Mouse (Mus musculus) heart, postnatal 0 days (tissue): ENCODE measurements around the gene Sh3gl2. TPM values are rescaled to one million over a fixed set of nuclear protein-coding genes. Genes with fewer than 3 reads are reported as not detected.

Source experiments
- ATAC-seq: fragments of 200-750 bp; cut with Nextera tagmentation; 2 replicates; pipeline ENCODE4 v1.8.0; 2017; ENCODE audit warnings: low read depth, moderate number of reproducible peaks, moderate library complexity; ENCODE audit not compliant: insufficient read depth
- DNase-seq: peaks from one replicate; pipeline ENCODE4 v3.0.0-alpha.2; 2016; ENCODE audit warnings: low spot score
- H3K27ac ChIP-seq: fragments of 300-500 bp; sonication (generic); 2 replicates; pipeline ENCODE4 v1.5.1; 2014; ENCODE audit warnings: low read depth, mild to moderate bottlenecking
- H3K27me3 ChIP-seq: fragments of 300-500 bp; sonication (generic); 2 replicates; pipeline ENCODE4 v1.6.1; 2014; ENCODE audit warnings: low read length, mixed read lengths; ENCODE audit not compliant: control insufficient read depth, insufficient read depth
- H3K36me3 ChIP-seq: fragments of 300-500 bp; sonication (generic); replicated peaks from 2 replicates; pipeline ENCODE4 v1.6.1; 2014; ENCODE audit warnings: low read length, mixed read lengths; ENCODE audit not compliant: control insufficient read depth, insufficient read depth
- H3K4me1 ChIP-seq: fragments of 300-500 bp; sonication (generic); 2 replicates; pipeline ENCODE4 v1.6.1; 2014; ENCODE audit warnings: antibody characterized with exemption; ENCODE audit not compliant: control insufficient read depth, insufficient read depth
- H3K4me2 ChIP-seq: fragments of 300-500 bp; sonication (generic); 2 replicates; pipeline ENCODE4 v1.6.1; 2014; ENCODE audit warnings: low read depth, mild to moderate bottlenecking, low read length, moderate library complexity
- H3K4me3 ChIP-seq: fragments of 300-500 bp; sonication (generic); 2 replicates; pipeline ENCODE4 v1.5.1; 2014; ENCODE audit warnings: low read depth, low read length
- H3K9ac ChIP-seq: fragments of 300-500 bp; sonication (generic); replicated peaks from 2 replicates; pipeline ENCODE4 v1.6.1; 2014; ENCODE audit warnings: low read depth, low read length, mixed read lengths
- H3K9me3 ChIP-seq: fragments of 300-500 bp; sonication (generic); replicated peaks from 2 replicates; pipeline ENCODE4 v1.6.1; 2016; ENCODE audit warnings: low read length; ENCODE audit not compliant: control insufficient read depth
- CTCF ChIP-seq: IDR thresholded peaks from 2 replicates; pipeline ENCODE4 v1.5.1; 2016; ENCODE audit warnings: antibody characterized with exemption, control low read depth, low read depth
- EP300 ChIP-seq: IDR thresholded peaks from 2 replicates; pipeline ENCODE4 v1.6.1; 2016; ENCODE audit warnings: antibody characterized with exemption, low read depth
- WGBS: fragments of 180-500 bp; shearing (Covaris S2); extraction: QIAGEN DNeasy Blood & Tissue Kit; methylation state at CpG from one replicate; pipeline ENCODE4 v1.1.7; 2014; 5-methylcytosine and 5-hydroxymethylcytosine counted together
- polyA plus RNA-seq: library from polyadenylated mRNA; unstranded; fragments of >200 nt; fragmentation: Nextera tagmentation; extraction: Ambion mirVana; gene quantifications from 2 replicates; pipeline ENCODE4 v1.2.1, GENCODE M21; 2015
- total RNA-seq: library from RNA; depleted of rRNA; stranded (reverse); fragments of >200 nt; gene quantifications from 2 replicates; pipeline ENCODE4 v1.2.3, GENCODE M21; 2014; ENCODE audit warnings: low replicate concordance

Sh3gl2 gene
- total and polyA plus RNA-seq, 2 experiments from 2014 or later: 0.34 to 1.9 TPM

DNA sequence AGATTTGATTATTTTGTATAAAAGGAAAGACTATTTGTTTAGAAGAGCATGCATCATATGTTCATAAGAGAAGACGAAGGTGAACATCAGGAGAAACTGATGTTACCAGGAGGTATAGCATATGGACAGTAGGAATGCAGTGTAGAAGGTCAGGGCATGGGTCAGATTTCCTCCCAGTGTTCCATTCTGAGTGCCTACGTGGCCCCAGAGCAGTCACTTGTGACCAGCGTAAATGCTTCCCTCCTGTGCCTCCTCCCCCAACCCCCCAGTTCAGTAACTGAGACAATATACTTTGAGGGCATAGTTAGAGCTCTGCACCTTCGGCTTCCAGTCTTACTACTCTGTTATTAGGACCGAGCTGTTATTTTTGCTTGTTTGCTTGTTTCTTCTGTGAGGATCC lies 17.8 kb downstream of the Sh3gl2 start:
- Histone ChIP-seq H3K4me1 (no peaks in the 10 kb centered on the region), H3K36me3 (no peaks in the 10 kb centered on the region), H3K27ac (no peak overlapping the region), H3K27me3 (no peaks in the 10 kb centered on the region), H3K9ac (no peak overlapping the region), H3K4me3 (no peak overlapping the region), H3K4me2 (no peak overlapping the region), H3K9me3 (no peaks in the 10 kb centered on the region)
- ATAC-seq (no peak), DNase-seq (no peak)
- TF ChIP-seq EP300 (no peak), CTCF (no peak)
- 69% methylated on average over 5 of the region's 5 CpGs for WGBS

- Histone ChIP-seq H3K9ac (no peak overlapping the region), H3K9me3 (no peaks in the 10 kb centered on the region), H3K4me2 (no peak overlapping the region), H3K36me3 (no peaks in the 10 kb centered on the region), H3K27me3 (no peaks in the 10 kb centered on the region), H3K27ac (no peak overlapping the region), H3K4me3 (no peak overlapping the region), H3K4me1 (no peaks in the 10 kb centered on the region)
- no peak for DNase-seq
- ATAC-seq: no peak
- WGBS: 67% methylated on average over 5 of the region's 5 CpGs
- TF ChIP-seq CTCF: no peak
- TF ChIP-seq EP300: no peak
Observed at GRCm38 (mm10) chr4:85226731-85227130, 21.8 kb downstream of the Sh3gl2 start.

DNA sequence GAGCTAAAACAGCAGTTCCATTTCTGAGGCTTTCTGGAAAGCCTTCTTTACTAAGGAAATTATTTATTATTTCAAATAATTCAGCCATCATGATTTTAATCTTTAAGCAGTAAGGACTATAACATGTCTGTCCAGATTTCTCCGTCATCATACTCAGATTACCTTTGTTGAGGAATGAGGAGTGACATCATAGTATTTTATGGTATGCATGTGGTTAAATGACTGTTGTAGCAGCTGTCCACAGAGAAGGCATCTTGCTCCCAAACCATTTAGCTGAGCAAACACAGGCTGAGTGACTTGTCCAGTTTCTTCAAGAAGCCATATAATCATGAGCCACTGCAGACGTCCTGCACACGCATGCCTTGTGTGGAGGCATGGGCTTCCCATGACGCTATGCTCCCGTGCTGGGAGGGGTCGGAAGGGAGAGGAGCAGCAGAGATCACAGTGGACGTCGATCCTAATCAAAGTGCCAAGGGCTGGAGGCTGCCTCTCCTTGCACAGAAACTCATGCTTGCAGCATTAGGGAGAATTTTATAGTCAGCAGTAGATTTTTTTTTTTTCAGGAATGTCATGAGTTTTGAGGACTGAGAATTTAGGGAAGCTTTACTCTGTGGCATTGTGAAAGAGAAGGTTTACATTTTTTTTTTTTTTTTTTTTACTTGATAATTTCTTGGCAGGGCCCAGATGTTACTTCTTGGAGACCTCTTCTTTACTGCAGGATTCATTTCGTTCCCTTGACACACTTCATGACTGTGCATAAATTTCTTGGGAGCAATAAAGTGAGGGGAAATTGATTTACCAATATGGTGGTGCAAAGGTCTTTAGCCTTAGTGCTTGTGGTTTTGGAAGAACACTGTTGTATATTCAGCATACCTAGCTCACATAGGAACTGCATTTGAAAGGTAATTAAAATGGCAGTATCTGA lies 23.0 kb downstream of the Sh3gl2 start:
- Histone ChIP-seq H3K27ac (no peak overlapping the region), H3K4me1 (no peaks in the 10 kb centered on the region), H3K9me3 (no peaks in the 10 kb centered on the region), H3K36me3 (no peaks in the 10 kb centered on the region), H3K9ac (no peak overlapping the region), H3K4me3 (no peak overlapping the region), H3K4me2 (no peak overlapping the region), H3K27me3 (no peaks in the 10 kb centered on the region)
- no peak for TF ChIP-seq CTCF
- no peak for TF ChIP-seq EP300
- ATAC-seq (no peak), DNase-seq (no peak)
- 72% methylated on average over 9 of the region's 9 CpGs for WGBS

DNA sequence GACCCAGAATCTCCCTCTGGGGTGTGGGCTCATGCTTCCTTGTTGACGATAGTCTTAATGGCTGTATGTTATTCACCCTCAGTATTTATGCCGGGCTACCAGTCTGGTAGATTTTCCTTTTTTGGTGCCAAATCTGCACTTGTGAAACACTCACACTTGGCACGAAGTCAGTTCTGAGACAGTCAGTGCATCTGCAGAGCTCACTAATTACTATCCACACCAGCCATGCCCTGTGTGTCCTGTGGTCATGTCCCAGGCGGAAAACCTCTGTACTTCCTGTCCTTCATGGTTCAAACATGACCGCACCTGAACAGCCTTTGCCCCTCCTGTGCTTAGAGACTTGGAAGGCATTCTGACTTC lies 23.6 kb downstream of the Sh3gl2 start:
- Histone ChIP-seq H3K4me2 (no peak overlapping the region), H3K4me1 (no peaks in the 10 kb centered on the region), H3K9ac (no peak overlapping the region), H3K27me3 (no peaks in the 10 kb centered on the region), H3K36me3 (no peaks in the 10 kb centered on the region), H3K27ac (no peak overlapping the region), H3K4me3 (no peak overlapping the region), H3K9me3 (no peaks in the 10 kb centered on the region)
- TF ChIP-seq EP300 (no peak), CTCF (no peak)
- 76% methylated on average over 5 of the region's 5 CpGs for WGBS
- no peak for DNase-seq
- ATAC-seq: no peak

- WGBS: 62% methylated on average over 14 of the region's 14 CpGs
- Histone ChIP-seq H3K4me3 (no peak overlapping the region), H3K4me1 (no peaks in the 10 kb centered on the region), H3K36me3 (no peaks in the 10 kb centered on the region), H3K9me3 (no peaks in the 10 kb centered on the region), H3K4me2 (no peak overlapping the region), H3K27me3 (no peaks in the 10 kb centered on the region), H3K9ac (no peak overlapping the region), H3K27ac (no peak overlapping the region)
- TF ChIP-seq EP300 (no peak), CTCF (no peak)
- no peak for ATAC-seq
- DNase-seq: no peak
Observed at GRCm38 (mm10) chr4:85232386-85233381, 27.8 kb downstream of the Sh3gl2 start.
